Mouse (Mus musculus) forebrain, postnatal 0 days (tissue): ENCODE measurements around the gene Golph3l. TPM values are rescaled to one million over a fixed set of nuclear protein-coding genes. Genes with fewer than 3 reads are reported as not detected.

Source experiments
- ATAC-seq: fragments of 200-750 bp; cut with Nextera tagmentation; 2 replicates; pipeline ENCODE4 v1.8.0; 2017; ENCODE audit warnings: mild to moderate bottlenecking, moderate library complexity
- DNase-seq: peaks from one replicate; pipeline ENCODE4 v3.0.0-alpha.2; 2015
- H3K27ac ChIP-seq: fragments of 300-500 bp; sonication (generic); 2 replicates; pipeline ENCODE4 v1.5.1; 2014; ENCODE audit warnings: low read depth, mild to moderate bottlenecking, antibody characterized with exemption, low read length, moderate library complexity, mixed read lengths
- H3K27me3 ChIP-seq: fragments of 300-500 bp; sonication (generic); 2 replicates; pipeline ENCODE4 v1.6.1; 2014; ENCODE audit warnings: mild to moderate bottlenecking, low read length, mixed read lengths; ENCODE audit not compliant: insufficient read depth
- H3K36me3 ChIP-seq: fragments of 300-500 bp; sonication (generic); 2 replicates; pipeline ENCODE4 v1.6.1; 2014; ENCODE audit warnings: mild to moderate bottlenecking, moderate library complexity; ENCODE audit not compliant: insufficient read depth
- H3K4me1 ChIP-seq: fragments of 300-500 bp; sonication (generic); 2 replicates; pipeline ENCODE4 v1.6.1; 2014; ENCODE audit warnings: antibody characterized with exemption; ENCODE audit not compliant: insufficient read depth
- H3K4me2 ChIP-seq: fragments of 300-500 bp; sonication (generic); 2 replicates; pipeline ENCODE4 v1.6.1; 2014; ENCODE audit warnings: low read depth, mild to moderate bottlenecking, moderate library complexity
- H3K4me3 ChIP-seq: fragments of 300-500 bp; sonication (generic); 2 replicates; pipeline ENCODE4 v1.5.1; 2014; ENCODE audit warnings: low read depth, low read length, mixed read lengths
- H3K9ac ChIP-seq: fragments of 300-500 bp; sonication (generic); 2 replicates; pipeline ENCODE4 v1.6.1; 2014; ENCODE audit warnings: mild to moderate bottlenecking
- H3K9me3 ChIP-seq: fragments of 300-500 bp; sonication (generic); 2 replicates; pipeline ENCODE4 v1.6.1; 2016; ENCODE audit warnings: low read length
- CTCF ChIP-seq: sonication (generic); IDR thresholded peaks from 2 replicates; pipeline ENCODE4 v1.5.1; 2016; ENCODE audit warnings: antibody characterized with exemption, control low read depth, low read depth
- WGBS: fragments of 180-500 bp; shearing (Covaris S2); extraction: QIAGEN DNeasy Blood & Tissue Kit; methylation state at CpG from one replicate; pipeline ENCODE4 v1.1.7; 2014; 5-methylcytosine and 5-hydroxymethylcytosine counted together
- polyA plus RNA-seq: library from polyadenylated mRNA; unstranded; fragments of >200 nt; fragmentation: Nextera tagmentation; extraction: Ambion mirVana; gene quantifications from 2 replicates; pipeline ENCODE4 v1.2.1, GENCODE M21; 2015
- total RNA-seq: library from RNA; depleted of rRNA; stranded (reverse); fragments of >200 nt; gene quantifications from 2 replicates; pipeline ENCODE4 v1.2.3, GENCODE M21; 2014

Gene Golph3l
- total and polyA plus RNA-seq, 2 experiments from 2014 or later, result 19.2 to 28.5 TPM

GRCm38 (mm10) chr3:95662724-95663449 lies 74.2 kb downstream of the Golph3l start:
- Histone ChIP-seq H3K36me3 (peaks cover 30% of the 10 kb centered on the region), H3K27ac (no peak overlapping the region), H3K4me2 (peak overlapping the region; percentile 17; the same call in 1 of the 2 replicates), H3K4me3 (no peak overlapping the region), H3K27me3 (no peaks in the 10 kb centered on the region), H3K4me1 (peaks cover 20% of the 10 kb centered on the region), H3K9me3 (no peaks in the 10 kb centered on the region), H3K9ac (no peak overlapping the region)
- DNase-seq (no peak), ATAC-seq (no peak)
- no peak for TF ChIP-seq CTCF
- 81% methylated on average over 7 of the region's 7 CpGs for WGBS

GRCm38 (mm10) chr3:95663486-95663885 lies 74.8 kb downstream of the Golph3l start:
- peaks cover 30% of the 10 kb centered on the region for H3K36me3 ChIP-seq
- H3K4me3 ChIP-seq, result no peak overlapping the region
- H3K9me3 ChIP-seq, result no peaks in the 10 kb centered on the region
- no peak overlapping the region for H3K27ac ChIP-seq
- ATAC-seq (no peak), DNase-seq (no peak)
- TF ChIP-seq CTCF, result no peak
- peaks cover 20% of the 10 kb centered on the region for H3K4me1 ChIP-seq
- 93% methylated on average over 2 of the region's 2 CpGs for WGBS
- H3K27me3 ChIP-seq, result no peaks in the 10 kb centered on the region
- no peak overlapping the region for H3K4me2 ChIP-seq
- H3K9ac ChIP-seq, result no peak overlapping the region

GRCm38 (mm10) chr3:95663969-95664608 lies 75.4 kb downstream of the Golph3l start:
- H3K4me2 ChIP-seq, result no peak overlapping the region
- no peak overlapping the region for H3K9ac ChIP-seq
- H3K27me3 ChIP-seq, result no peaks in the 10 kb centered on the region
- ATAC-seq, result no peak
- peaks cover 20% of the 10 kb centered on the region for H3K4me1 ChIP-seq
- no peak for TF ChIP-seq CTCF
- H3K36me3 ChIP-seq, result peaks cover 30% of the 10 kb centered on the region
- no peak overlapping the region for H3K27ac ChIP-seq
- WGBS, result 92% methylated on average over 3 of the region's 3 CpGs
- no peaks in the 10 kb centered on the region for H3K9me3 ChIP-seq
- no peak overlapping the region for H3K4me3 ChIP-seq
- no peak for DNase-seq

- peaks cover 20% of the 10 kb centered on the region for H3K4me1 ChIP-seq
- H3K27ac ChIP-seq, result no peak overlapping the region
- H3K27me3 ChIP-seq, result no peaks in the 10 kb centered on the region
- no peaks in the 10 kb centered on the region for H3K9me3 ChIP-seq
- ATAC-seq (no peak), DNase-seq (no peak)
- peaks cover 30% of the 10 kb centered on the region for H3K36me3 ChIP-seq
- TF ChIP-seq CTCF, result no peak
- 89% methylated on average over 4 of the region's 4 CpGs for WGBS
- H3K4me3 ChIP-seq, result no peak overlapping the region
- H3K4me2 ChIP-seq, result no peak overlapping the region
- H3K9ac ChIP-seq, result no peak overlapping the region
Observed at GRCm38 (mm10) chr3:95664940-95665352, 76.2 kb downstream of the Golph3l start.

GRCm38 (mm10) chr3:95666124-95666844 lies 77.5 kb downstream of the Golph3l start:
- Histone ChIP-seq H3K4me3 (no peak overlapping the region), H3K9me3 (no peaks in the 10 kb centered on the region), H3K9ac (no peak overlapping the region), H3K36me3 (peaks cover 25% of the 10 kb centered on the region), H3K4me2 (no peak overlapping the region), H3K27me3 (no peaks in the 10 kb centered on the region), H3K27ac (no peak overlapping the region), H3K4me1 (peaks cover 13% of the 10 kb centered on the region)
- DNase-seq (no peak), ATAC-seq (no peak)
- TF ChIP-seq CTCF, result no peak
- 76% methylated on average over 6 of the region's 6 CpGs for WGBS

GRCm38 (mm10) chr3:95667521-95667920 lies 78.8 kb downstream of the Golph3l start:
- no peak for DNase-seq
- WGBS, result 35% methylated on average over 4 of the region's 4 CpGs
- H3K27ac ChIP-seq, result peak overlapping the region; percentile 72
- H3K27me3 ChIP-seq, result no peaks in the 10 kb centered on the region
- H3K9me3 ChIP-seq, result no peaks in the 10 kb centered on the region
- H3K4me2 ChIP-seq, result no peak overlapping the region
- peaks cover 34% of the 10 kb centered on the region for H3K36me3 ChIP-seq
- TF ChIP-seq CTCF, result no peak
- no peak for ATAC-seq
- H3K4me1 ChIP-seq, result peaks cover 3% of the 10 kb centered on the region; the same call in 1 of the 2 replicates
- no peak overlapping the region for H3K4me3 ChIP-seq
- H3K9ac ChIP-seq, result no peak overlapping the region; the same call in 1 of the 2 replicates
